Mouse (Mus musculus): ENCODE measurements at regions not wholly inside any gene's neighbourhood (a gene's known extent, or its start where the extent isn't known, plus 50 kb on each side); places are given as distances from the start of the nearest gene placed in this dataset.

GRCm38 (mm10) chr10:11822418-11822959, 479.3 kb downstream of the Epm2a start:
- no peak for DNase-seq

- DNase-seq: no peak
Observed at GRCm38 (mm10) chr10:11841094-11841493, 497.9 kb downstream of the Epm2a start.

- DNase-seq: no peak
Observed at GRCm38 (mm10) chr10:11841494-11841893, 498.3 kb downstream of the Epm2a start.

- no peak for DNase-seq
Observed at GRCm38 (mm10) chr10:11846141-11846540, 502.9 kb downstream of the Epm2a start.

GRCm38 (mm10) chr10:11875145-11876131, 532.2 kb downstream of the Epm2a start:
- DNase-seq: no peak

- no peak for DNase-seq
Observed at GRCm38 (mm10) chr10:11886237-11886636, 543.0 kb downstream of the Epm2a start.

- DNase-seq: no peak
Observed at GRCm38 (mm10) chr10:11888953-11889352, 545.7 kb downstream of the Epm2a start.

GRCm38 (mm10) chr10:11922132-11922531, 578.9 kb downstream of the Epm2a start:
- no peak for DNase-seq

- DNase-seq: no peak
Observed at GRCm38 (mm10) chr10:11938164-11938563, 595.0 kb downstream of the Epm2a start.

- no peak for DNase-seq
Observed at GRCm38 (mm10) chr10:11942772-11943171, 599.6 kb downstream of the Epm2a start.

GRCm38 (mm10) chr10:11960327-11960922, 617.2 kb downstream of the Epm2a start:
- no peak for DNase-seq

GRCm38 (mm10) chr10:12004966-12005365, 661.8 kb downstream of the Epm2a start:
- no peak for DNase-seq

GRCm38 (mm10) chr10:12005889-12006288, 662.7 kb downstream of the Epm2a start:
- no peak for DNase-seq

- DNase-seq: no peak
Observed at GRCm38 (mm10) chr10:12017286-12017685, 674.1 kb downstream of the Epm2a start.

- DNase-seq: no peak
Observed at GRCm38 (mm10) chr10:12018281-12018680, 675.1 kb downstream of the Epm2a start.

- DNase-seq: no peak
Observed at GRCm38 (mm10) chr10:12019159-12019779, 676.1 kb downstream of the Epm2a start.

- DNase-seq: no peak
Observed at GRCm38 (mm10) chr10:12020576-12020975, 677.4 kb downstream of the Epm2a start.

- no peak for DNase-seq
Observed at GRCm38 (mm10) chr10:12035159-12035558, 692.0 kb downstream of the Epm2a start.

- DNase-seq: no peak
Observed at GRCm38 (mm10) chr10:12045937-12046336, 702.7 kb downstream of the Epm2a start.

GRCm38 (mm10) chr10:12059728-12060127, 716.5 kb downstream of the Epm2a start:
- no peak for DNase-seq

- DNase-seq: no peak
Observed at GRCm38 (mm10) chr10:12061069-12061861, 718.1 kb downstream of the Epm2a start.

- DNase-seq: no peak
Observed at GRCm38 (mm10) chr10:12062302-12062701, 719.1 kb downstream of the Epm2a start.

All from lung, adult 18-20 months (tissue).